Mouse (Mus musculus): ENCODE results near the gene Rnf123.

- TF ChIP-seq CTCF (IDR thresholded peaks at IDR 0.05; ENCODE audit: low read depth) (peak; percentile 98), EP300 (IDR thresholded peaks at IDR 0.05; ENCODE audit: low read depth) (no peak)
Measured at GRCm38 (mm10) chr9:108067900-108068299, 15.2 kb downstream of the Rnf123 start.

Data from heart, postnatal 0 days (tissue).